Mouse (Mus musculus) hindbrain, embryonic 11.5 days (tissue): ENCODE results near the gene Tmem14c. TPM values are rescaled to one million over a fixed set of nuclear protein-coding genes. Genes with fewer than 3 reads are reported as not detected.

Experiments used
- ATAC-seq: fragments of 200-750 bp; cut with Nextera tagmentation; 2 replicates; pipeline ENCODE4 v1.8.0; 2017; ENCODE audit warnings: mild to moderate bottlenecking, moderate TSS enrichment, moderate library complexity; ENCODE audit not compliant: low FRiP score
- DNase-seq: peaks from one replicate; pipeline ENCODE4 v3.0.0-alpha.2; 2015; ENCODE audit warnings: low spot score
- H3K27ac ChIP-seq: fragments of 300-500 bp; sonication (generic); 2 replicates; pipeline ENCODE4 v1.5.1; 2014; ENCODE audit warnings: mild to moderate bottlenecking, low read depth, low read length
- H3K27me3 ChIP-seq: fragments of 300-500 bp; sonication (generic); 2 replicates; pipeline ENCODE4 v1.6.1; 2014; ENCODE audit warnings: mild to moderate bottlenecking, low read length, moderate library complexity, mixed read lengths; ENCODE audit not compliant: control insufficient read depth, insufficient read depth
- H3K36me3 ChIP-seq: fragments of 300-500 bp; sonication (generic); 2 replicates; pipeline ENCODE4 v1.6.1; 2014; ENCODE audit warnings: mild to moderate bottlenecking, low read length, moderate library complexity, mixed read lengths; ENCODE audit not compliant: control insufficient read depth, insufficient read depth
- H3K4me1 ChIP-seq: fragments of 300-500 bp; sonication (generic); replicated peaks from 2 replicates; pipeline ENCODE4 v1.6.1; 2014; ENCODE audit warnings: low read length, mixed read lengths; ENCODE audit not compliant: control insufficient read depth, insufficient read depth
- H3K4me2 ChIP-seq: fragments of 300-500 bp; sonication (generic); replicated peaks from 2 replicates; pipeline ENCODE4 v1.6.1; 2014; ENCODE audit warnings: mild to moderate bottlenecking, low read depth, low read length
- H3K4me3 ChIP-seq: fragments of 300-500 bp; sonication (generic); 2 replicates; pipeline ENCODE4 v1.5.1; 2014; ENCODE audit warnings: low read depth, low read length
- H3K9ac ChIP-seq: fragments of 300-500 bp; sonication (generic); 2 replicates; pipeline ENCODE4 v1.6.1; 2014; ENCODE audit warnings: low read depth, low read length
- H3K9me3 ChIP-seq: fragments of 300-500 bp; sonication (generic); 2 replicates; pipeline ENCODE4 v1.6.1; 2016; ENCODE audit warnings: low read length; ENCODE audit not compliant: control insufficient read depth
- WGBS: fragments of 180-500 bp; shearing (Covaris S2); extraction: QIAGEN DNeasy Blood & Tissue Kit; methylation state at CpG from one replicate; pipeline ENCODE4 v1.1.7; 2014; 5-methylcytosine and 5-hydroxymethylcytosine counted together
- polyA plus RNA-seq: library from polyadenylated mRNA; unstranded; fragments of >200 nt; fragmentation: Nextera tagmentation; extraction: Ambion mirVana; gene quantifications from 2 replicates; pipeline ENCODE4 v1.2.1, GENCODE M21; 2014

Tmem14c gene
- polyA plus RNA-seq, 1 experiment from 2014 or later = 205 TPM

GRCm38 (mm10) chr13:41018236-41018635 is 2.1 kb downstream of the Tmem14c start:
- H3K9ac ChIP-seq = no peak overlapping the region
- H3K9me3 ChIP-seq = no peaks in the 10 kb centered on the region
- DNase-seq (no peak), ATAC-seq (no peak)
- H3K27ac ChIP-seq = no peak overlapping the region
- no peaks in the 10 kb centered on the region for H3K27me3 ChIP-seq
- H3K4me1 ChIP-seq = no peaks in the 10 kb centered on the region; the same call in 1 of the 2 replicates
- 93% methylated on average over 9 of the region's 9 CpGs for WGBS
- no peak overlapping the region for H3K4me2 ChIP-seq
- H3K4me3 ChIP-seq = no peak overlapping the region
- H3K36me3 ChIP-seq = no peaks in the 10 kb centered on the region

- 96% methylated on average over 13 of the region's 13 CpGs for WGBS
- Histone ChIP-seq H3K4me1 (no peaks in the 10 kb centered on the region; the same call in 1 of the 2 replicates), H3K36me3 (no peaks in the 10 kb centered on the region), H3K4me2 (no peak overlapping the region), H3K4me3 (no peak overlapping the region), H3K27ac (no peak overlapping the region), H3K9ac (no peak overlapping the region), H3K27me3 (no peaks in the 10 kb centered on the region), H3K9me3 (no peaks in the 10 kb centered on the region)
- ATAC-seq = no peak
- DNase-seq = no peak
Observed at GRCm38 (mm10) chr13:41018756-41019591, 2.9 kb downstream of the Tmem14c start.

- Histone ChIP-seq H3K9me3 (no peaks in the 10 kb centered on the region), H3K9ac (no peak overlapping the region), H3K4me1 (no peaks in the 10 kb centered on the region; the same call in 1 of the 2 replicates), H3K4me3 (no peak overlapping the region), H3K27ac (no peak overlapping the region), H3K36me3 (no peaks in the 10 kb centered on the region), H3K4me2 (no peak overlapping the region), H3K27me3 (no peaks in the 10 kb centered on the region)
- 75% methylated on average over 7 of the region's 7 CpGs for WGBS
- no peak for ATAC-seq
- DNase-seq = no peak
Observed at GRCm38 (mm10) chr13:41020494-41020893, 4.4 kb downstream of the Tmem14c start.

GRCm38 (mm10) chr13:41021607-41022006 is 5.5 kb downstream of the Tmem14c start:
- no peak overlapping the region for H3K27ac ChIP-seq
- H3K4me3 ChIP-seq = no peak overlapping the region
- H3K36me3 ChIP-seq = no peaks in the 10 kb centered on the region
- no peak overlapping the region for H3K4me2 ChIP-seq
- no peaks in the 10 kb centered on the region for H3K9me3 ChIP-seq
- ATAC-seq = no peak
- H3K4me1 ChIP-seq = no peaks in the 10 kb centered on the region; the same call in 1 of the 2 replicates
- no peaks in the 10 kb centered on the region for H3K27me3 ChIP-seq
- no peak overlapping the region for H3K9ac ChIP-seq
- WGBS = 92% methylated on average over 6 of the region's 6 CpGs
- no peak for DNase-seq

GRCm38 (mm10) chr13:41022099-41022498 is 6.0 kb downstream of the Tmem14c start:
- H3K4me1 ChIP-seq = no peaks in the 10 kb centered on the region; the same call in 1 of the 2 replicates
- H3K4me2 ChIP-seq = no peak overlapping the region
- no peak overlapping the region for H3K27ac ChIP-seq
- no peak overlapping the region for H3K4me3 ChIP-seq
- H3K36me3 ChIP-seq = no peaks in the 10 kb centered on the region
- H3K27me3 ChIP-seq = no peaks in the 10 kb centered on the region
- H3K9me3 ChIP-seq = no peaks in the 10 kb centered on the region
- ATAC-seq = no peak
- 89% methylated on average over 13 of the region's 13 CpGs for WGBS
- no peak overlapping the region for H3K9ac ChIP-seq
- DNase-seq = no peak

- Histone ChIP-seq H3K4me2 (no peak overlapping the region), H3K4me1 (no peaks in the 10 kb centered on the region), H3K4me3 (no peak overlapping the region), H3K27me3 (no peaks in the 10 kb centered on the region), H3K27ac (no peak overlapping the region), H3K36me3 (no peaks in the 10 kb centered on the region), H3K9ac (no peak overlapping the region), H3K9me3 (no peaks in the 10 kb centered on the region)
- WGBS = 81% methylated on average over 5 of the region's 5 CpGs
- DNase-seq (no peak), ATAC-seq (no peak)
Observed at GRCm38 (mm10) chr13:41030098-41030497, 14.0 kb downstream of the Tmem14c start.

- no peak for ATAC-seq
Observed at GRCm38 (mm10) chr13:41042511-41042910, 26.4 kb downstream of the Tmem14c start.

GRCm38 (mm10) chr13:41045901-41046300 is 29.8 kb downstream of the Tmem14c start:
- Histone ChIP-seq H3K27me3 (no peaks in the 10 kb centered on the region), H3K4me3 (no peak overlapping the region), H3K9me3 (no peaks in the 10 kb centered on the region), H3K27ac (no peak overlapping the region), H3K36me3 (no peaks in the 10 kb centered on the region), H3K4me2 (no peak overlapping the region), H3K9ac (no peak overlapping the region), H3K4me1 (no peaks in the 10 kb centered on the region)
- no peak for ATAC-seq
- DNase-seq = no peak
- WGBS = 85% methylated on average over 8 of the region's 8 CpGs

More at GRCm38 (mm10) chr13:41042511-41042910, 26.4 kb downstream of the Tmem14c start:
- Histone ChIP-seq H3K27ac (no peak overlapping the region), H3K4me1 (no peaks in the 10 kb centered on the region), H3K4me3 (no peak overlapping the region), H3K27me3 (no peaks in the 10 kb centered on the region), H3K9ac (no peak overlapping the region), H3K4me2 (no peak overlapping the region), H3K9me3 (no peaks in the 10 kb centered on the region), H3K36me3 (no peaks in the 10 kb centered on the region)
- WGBS = 94% methylated on average over 4 of the region's 4 CpGs
- DNase-seq = no peak

- Histone ChIP-seq H3K27me3 (no peaks in the 10 kb centered on the region), H3K4me3 (no peak overlapping the region), H3K27ac (no peak overlapping the region), H3K36me3 (no peaks in the 10 kb centered on the region), H3K4me1 (no peaks in the 10 kb centered on the region), H3K4me2 (no peak overlapping the region), H3K9ac (no peak overlapping the region), H3K9me3 (no peaks in the 10 kb centered on the region)
- WGBS = 87% methylated on average over 6 of the region's 6 CpGs
- ATAC-seq (no peak), DNase-seq (no peak)
Observed at GRCm38 (mm10) chr13:41047280-41047679, 31.2 kb downstream of the Tmem14c start.
